ENCODE assay signal across 14 mouse cellular contexts in genomic region chr12:102778151-102778550, GRCm38 (mm10). TPM values are rescaled to one million over a fixed set of nuclear protein-coding genes. Genes with fewer than 3 reads are reported as not detected.
"Had no signal": no experiment of that assay in that cellular context is flagged by ENCODE, and none has a peak within 500 bp of the region (broad histone marks: within the 10 kb centered on the region; RNA-seq: fewer than 3 reads in every experiment).

No protein-coding gene starts in this region.

- DNase-seq: kidney, adult 9 months; kidney, postnatal 36 days; layer of hippocampus, adult 9-11 months; left cerebral cortex, postnatal 4 days; lung, embryonic 14.5 days; lung, postnatal 14 days; spleen, adult 18-20 months; thymus, adult 18-20 months; thymus, postnatal 14 days had no signal

RNA-seq across cellular contexts. Expression of gene Gm28051, which starts 20.6 kb away (rescaled TPM):
- total RNA-seq: layer of hippocampus, adult 18-20 months; left cerebral cortex, adult 18-20 months; left cerebral cortex, postnatal 10 days; left cerebral cortex, postnatal 4 days; monocyte, adult 5-6 weeks; neutrophil, adult 5-6 weeks had no signal
